Mouse (Mus musculus) brain, embryonic 14.5 days (tissue): ENCODE data around the gene Tssk1.

ENCODE experiments used
- CTCF ChIP-seq: fragments of 200-500 bp; IDR thresholded peaks from 2 replicates; pipeline ENCODE4 v1.5.1; 2012; ENCODE audit warnings: inconsistent platforms, mild to moderate bottlenecking, moderate library complexity, borderline replicate concordance; ENCODE audit not compliant: insufficient read depth, insufficient read length; ENCODE audit errors: extremely low read depth
- POLR2A ChIP-seq: fragments of 200-500 bp; IDR thresholded peaks from 2 replicates; pipeline ENCODE4 v1.6.1; 2012; ENCODE audit warnings: mild to moderate bottlenecking, inconsistent platforms, borderline replicate concordance; ENCODE audit not compliant: poor library complexity, insufficient read depth, insufficient read length, severe bottlenecking; ENCODE audit errors: extremely low read depth

DNA sequence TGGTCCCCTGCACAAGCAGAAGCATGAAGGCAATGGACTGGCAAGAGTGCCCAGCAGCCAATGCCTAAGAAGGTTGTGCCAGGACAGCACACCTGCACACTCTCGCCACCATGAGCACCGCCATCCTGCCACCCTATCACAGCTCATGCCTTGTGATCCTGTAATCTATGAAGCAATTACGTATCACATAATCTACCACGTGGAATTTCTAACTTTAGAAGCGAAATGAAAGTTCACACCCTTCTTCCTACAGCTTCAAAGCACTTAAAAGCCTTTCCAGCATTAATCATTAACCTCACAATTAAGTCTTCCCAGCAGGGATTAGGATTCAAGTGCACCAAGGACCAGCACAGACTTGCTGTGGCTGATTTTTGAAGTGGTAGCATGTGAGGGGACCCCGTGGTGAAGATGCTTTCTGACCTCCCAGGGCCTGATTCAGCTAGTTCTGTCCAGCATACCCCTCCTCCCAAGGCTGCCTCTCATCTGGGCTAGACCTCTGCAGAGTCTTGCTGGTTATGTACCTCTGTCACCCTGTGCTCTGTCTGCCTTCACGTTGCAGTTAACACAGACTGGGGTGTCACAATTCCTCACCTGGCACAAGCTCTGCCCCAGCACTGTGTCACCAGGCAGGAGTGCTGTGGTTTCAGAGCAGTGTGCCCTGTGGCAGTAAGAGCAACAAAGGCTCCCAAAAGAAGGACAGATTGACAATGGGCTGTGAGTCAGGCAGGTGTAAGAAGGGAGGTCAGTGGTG is 51.2 kb downstream of the Tssk1 start:
- TF ChIP-seq POLR2A: no peak
- TF ChIP-seq CTCF: no peak
